Mouse (Mus musculus): Measurements from ENCODE around the gene Kcnma1. TPM values are rescaled to one million over a fixed set of nuclear protein-coding genes. Genes with fewer than 3 reads are reported as not detected.

Kcnma1 gene
- total RNA-seq, 2 experiments from 2014 or later: 54.2 to 57.4 TPM

GRCm38 (mm10) chr14:23360491-23360995, 653.7 kb downstream of the Kcnma1 start:
- no peak for DNase-seq (ENCODE audit: low spot score in 2 of 2)

- no peak for DNase-seq (ENCODE audit: low spot score in 2 of 2)
Measured at GRCm38 (mm10) chr14:23358776-23359175, 655.5 kb downstream of the Kcnma1 start.

- DNase-seq (ENCODE audit: low spot score in 2 of 2): no peak
Measured at GRCm38 (mm10) chr14:23357529-23358278, 656.6 kb downstream of the Kcnma1 start.

- no peak for DNase-seq (ENCODE audit: low spot score in 2 of 2)
Measured at GRCm38 (mm10) chr14:23326786-23327185, 687.5 kb downstream of the Kcnma1 start.

- no peak for DNase-seq (ENCODE audit: low spot score in 2 of 2)
Measured at GRCm38 (mm10) chr14:23305288-23305687, 709.0 kb downstream of the Kcnma1 start.

- no peak for DNase-seq (ENCODE audit: low spot score in 2 of 2)
Measured at GRCm38 (mm10) chr14:23300443-23300842, 713.8 kb downstream of the Kcnma1 start.

- no peak for DNase-seq (ENCODE audit: low spot score in 2 of 2)
Measured at GRCm38 (mm10) chr14:23290634-23291033, 723.7 kb downstream of the Kcnma1 start.

GRCm38 (mm10) chr14:23266554-23267309, 747.6 kb downstream of the Kcnma1 start:
- DNase-seq (ENCODE audit: low spot score in 2 of 2): no peak

- DNase-seq (ENCODE audit: low spot score in 2 of 2): no peak
Measured at GRCm38 (mm10) chr14:23253154-23253553, 761.1 kb downstream of the Kcnma1 start.

- no peak for DNase-seq (ENCODE audit: low spot score in 2 of 2)
Measured at GRCm38 (mm10) chr14:23244446-23244845, 769.8 kb downstream of the Kcnma1 start.

GRCm38 (mm10) chr14:23243857-23244256, 770.4 kb downstream of the Kcnma1 start:
- no peak for DNase-seq (ENCODE audit: low spot score in 2 of 2)

Other genes starting within 250 kb of the Kcnma1 start
- gene Dlg5, start 231.4 kb upstream of the Kcnma1 start, total RNA-seq (2021): 10 to 100 TPM; 64.4 to 70.4 TPM

All from adrenal gland, postnatal 4 days (tissue).